Mouse (Mus musculus) embryonic facial prominence, embryonic 13.5 days (tissue): ENCODE measurements around the gene Uggt2. TPM values are rescaled to one million over a fixed set of nuclear protein-coding genes. Genes with fewer than 3 reads are reported as not detected.
A peak's percentile ranks its signal among the peaks of the same experiment; 100 is the strongest.

ENCODE experiments used
- ATAC-seq: fragments of 200-750 bp; cut with Nextera tagmentation; 2 replicates; pipeline ENCODE4 v1.8.0; 2017; ENCODE audit warnings: low read depth; ENCODE audit not compliant: insufficient number of reproducible peaks, insufficient read depth, low FRiP score, low TSS enrichment
- H3K27ac ChIP-seq: fragments of 300-500 bp; sonication (generic); 2 replicates; pipeline ENCODE4 v1.5.1; 2015; ENCODE audit warnings: moderate library complexity, mild to moderate bottlenecking, inconsistent platforms
- H3K27me3 ChIP-seq: fragments of 300-500 bp; sonication (generic); 2 replicates; pipeline ENCODE4 v1.6.1; 2015; ENCODE audit warnings: mild to moderate bottlenecking, inconsistent platforms
- H3K36me3 ChIP-seq: fragments of 300-500 bp; sonication (generic); 2 replicates; pipeline ENCODE4 v1.6.1; 2015; ENCODE audit warnings: mild to moderate bottlenecking, inconsistent platforms
- H3K4me1 ChIP-seq: fragments of 300-500 bp; sonication (generic); 2 replicates; pipeline ENCODE4 v1.6.1; 2015; ENCODE audit warnings: inconsistent platforms
- H3K4me2 ChIP-seq: fragments of 300-500 bp; sonication (generic); 2 replicates; pipeline ENCODE4 v1.6.1; 2015; ENCODE audit warnings: moderate library complexity, mild to moderate bottlenecking, inconsistent platforms
- H3K4me3 ChIP-seq: fragments of 300-500 bp; sonication (generic); 2 replicates; pipeline ENCODE4 v1.5.1; 2015; ENCODE audit warnings: mild to moderate bottlenecking, inconsistent platforms
- H3K9ac ChIP-seq: fragments of 300-500 bp; sonication (generic); 2 replicates; pipeline ENCODE4 v1.6.1; 2015; ENCODE audit warnings: mild to moderate bottlenecking, inconsistent platforms
- H3K9me3 ChIP-seq: fragments of 300-500 bp; sonication (generic); 2 replicates; pipeline ENCODE4 v1.6.1; 2016; ENCODE audit warnings: inconsistent platforms
- WGBS: fragments of 180-500 bp; shearing (Covaris S2); methylation state at CpG from one replicate; pipeline ENCODE4 v1.1.7; 2015; ENCODE audit warnings: mixed read lengths; 5-methylcytosine and 5-hydroxymethylcytosine counted together
- polyA plus RNA-seq: library from polyadenylated mRNA; unstranded; fragments of >200 nt; fragmentation: Nextera tagmentation; extraction: Ambion mirVana; gene quantifications from 2 replicates; pipeline ENCODE4 v1.2.1, GENCODE M21; 2015

The Uggt2 gene
- polyA plus RNA-seq, 1 experiment from 2014 or later = 15.9 TPM

- Histone ChIP-seq H3K36me3 (peaks cover 74% of the 10 kb centered on the region), H3K4me2 (no peak overlapping the region), H3K27me3 (no peaks in the 10 kb centered on the region), H3K27ac (no peak overlapping the region), H3K9me3 (no peaks in the 10 kb centered on the region), H3K9ac (no peak overlapping the region), H3K4me1 (no peaks in the 10 kb centered on the region), H3K4me3 (no peak overlapping the region)
- ATAC-seq = no peak
- WGBS = 75% methylated on average over 8 of the region's 8 CpGs
Observed at GRCm38 (mm10) chr14:118977136-118977816, 122.0 kb downstream of the Uggt2 start.

GRCm38 (mm10) chr14:118972268-118972667, 127.0 kb downstream of the Uggt2 start:
- Histone ChIP-seq H3K9me3 (no peaks in the 10 kb centered on the region), H3K4me2 (no peak overlapping the region), H3K9ac (no peak overlapping the region), H3K27ac (no peak overlapping the region), H3K4me3 (no peak overlapping the region), H3K27me3 (no peaks in the 10 kb centered on the region), H3K4me1 (no peaks in the 10 kb centered on the region), H3K36me3 (peaks cover 87% of the 10 kb centered on the region)
- 94% methylated on average over 6 of the region's 6 CpGs for WGBS
- ATAC-seq = no peak

DNA sequence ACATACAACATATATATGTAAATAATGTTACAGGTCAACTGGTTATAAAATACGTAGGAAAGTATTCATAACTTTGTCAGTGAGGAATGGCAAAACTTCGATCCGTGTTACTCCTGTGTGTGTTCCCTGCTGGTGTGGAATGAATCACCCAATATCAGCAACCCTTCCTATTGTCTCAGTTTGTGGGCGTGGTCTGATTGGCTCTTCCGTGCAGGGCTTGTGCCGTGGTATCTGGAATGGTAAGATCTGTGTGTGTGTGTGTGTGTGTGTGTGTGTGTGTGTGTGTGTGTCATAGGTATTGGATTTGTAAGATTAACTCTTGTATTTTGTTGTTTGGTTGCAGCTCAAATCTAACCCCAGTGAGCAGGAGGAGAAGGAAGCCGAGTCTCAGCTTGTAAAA, 131.6 kb downstream of the Uggt2 start:
- no peak overlapping the region for H3K9ac ChIP-seq
- no peaks in the 10 kb centered on the region for H3K9me3 ChIP-seq
- no peak overlapping the region for H3K4me3 ChIP-seq
- 88% methylated on average over 7 of the region's 7 CpGs for WGBS
- H3K4me2 ChIP-seq = no peak overlapping the region
- H3K27ac ChIP-seq = no peak overlapping the region
- H3K4me1 ChIP-seq = no peaks in the 10 kb centered on the region
- no peak for ATAC-seq
- H3K27me3 ChIP-seq = no peaks in the 10 kb centered on the region
- peaks cover 58% of the 10 kb centered on the region for H3K36me3 ChIP-seq

- no peak for ATAC-seq
- no peaks in the 10 kb centered on the region for H3K9me3 ChIP-seq
- H3K27ac ChIP-seq = no peak overlapping the region
- no peak overlapping the region for H3K9ac ChIP-seq
- 94% methylated on average over 4 of the region's 4 CpGs for WGBS
- no peak overlapping the region for H3K4me3 ChIP-seq
- no peak overlapping the region for H3K4me2 ChIP-seq
- H3K36me3 ChIP-seq = peaks cover 55% of the 10 kb centered on the region
- H3K27me3 ChIP-seq = no peaks in the 10 kb centered on the region
- no peaks in the 10 kb centered on the region for H3K4me1 ChIP-seq
Observed at GRCm38 (mm10) chr14:118965356-118966000, 133.8 kb downstream of the Uggt2 start.

GRCm38 (mm10) chr14:118958010-118958409, 141.2 kb downstream of the Uggt2 start:
- Histone ChIP-seq H3K36me3 (peaks cover 78% of the 10 kb centered on the region), H3K27ac (no peak overlapping the region), H3K9ac (no peak overlapping the region), H3K27me3 (no peaks in the 10 kb centered on the region), H3K4me1 (no peaks in the 10 kb centered on the region), H3K4me3 (no peak overlapping the region), H3K4me2 (no peak overlapping the region), H3K9me3 (no peaks in the 10 kb centered on the region)
- 88% methylated on average over 3 of the region's 3 CpGs for WGBS
- ATAC-seq = no peak

- no peak for ATAC-seq
- no peaks in the 10 kb centered on the region for H3K9me3 ChIP-seq
- 92% methylated on average over 9 of the region's 9 CpGs for WGBS
- peaks cover 30% of the 10 kb centered on the region for H3K36me3 ChIP-seq
- H3K27ac ChIP-seq = no peak overlapping the region
- H3K4me3 ChIP-seq = no peak overlapping the region
- no peak overlapping the region for H3K9ac ChIP-seq
- no peaks in the 10 kb centered on the region for H3K27me3 ChIP-seq
- no peak overlapping the region for H3K4me2 ChIP-seq
- no peaks in the 10 kb centered on the region for H3K4me1 ChIP-seq
Observed at GRCm38 (mm10) chr14:118951912-118952583, 147.2 kb downstream of the Uggt2 start.

GRCm38 (mm10) chr14:118948841-118949240, 150.4 kb downstream of the Uggt2 start:
- no peaks in the 10 kb centered on the region for H3K27me3 ChIP-seq
- WGBS = 86% methylated on average over 1 of the region's 1 CpGs
- no peak for ATAC-seq

GRCm38 (mm10) chr14:118944702-118945101, 154.5 kb downstream of the Uggt2 start:
- WGBS = 77% methylated on average over 2 of the region's 2 CpGs
- no peak for ATAC-seq
- no peaks in the 10 kb centered on the region for H3K27me3 ChIP-seq

More at GRCm38 (mm10) chr14:118948841-118949240, 150.4 kb downstream of the Uggt2 start:
- no peak overlapping the region for H3K4me3 ChIP-seq
- H3K4me1 ChIP-seq = no peaks in the 10 kb centered on the region
- no peaks in the 10 kb centered on the region for H3K9me3 ChIP-seq
- no peak overlapping the region for H3K27ac ChIP-seq
- H3K9ac ChIP-seq = no peak overlapping the region
- peaks cover 7% of the 10 kb centered on the region for H3K36me3 ChIP-seq
- H3K4me2 ChIP-seq = no peak overlapping the region

GRCm38 (mm10) chr14:118942076-118942475, 157.2 kb downstream of the Uggt2 start:
- Histone ChIP-seq H3K36me3 (no peaks in the 10 kb centered on the region), H3K4me2 (no peak overlapping the region), H3K4me3 (no peak overlapping the region), H3K27me3 (no peaks in the 10 kb centered on the region), H3K9me3 (no peaks in the 10 kb centered on the region), H3K9ac (no peak overlapping the region), H3K4me1 (peaks cover 27% of the 10 kb centered on the region), H3K27ac (no peak overlapping the region)
- WGBS = 53% methylated on average over 12 of the region's 12 CpGs
- ATAC-seq = no peak

More at GRCm38 (mm10) chr14:118944702-118945101, 154.5 kb downstream of the Uggt2 start:
- peaks cover 13% of the 10 kb centered on the region for H3K4me1 ChIP-seq
- no peak overlapping the region for H3K4me2 ChIP-seq
- H3K9ac ChIP-seq = no peak overlapping the region
- no peak overlapping the region for H3K4me3 ChIP-seq
- H3K27ac ChIP-seq = no peak overlapping the region
- no peaks in the 10 kb centered on the region for H3K36me3 ChIP-seq
- H3K9me3 ChIP-seq = no peaks in the 10 kb centered on the region

DNA sequence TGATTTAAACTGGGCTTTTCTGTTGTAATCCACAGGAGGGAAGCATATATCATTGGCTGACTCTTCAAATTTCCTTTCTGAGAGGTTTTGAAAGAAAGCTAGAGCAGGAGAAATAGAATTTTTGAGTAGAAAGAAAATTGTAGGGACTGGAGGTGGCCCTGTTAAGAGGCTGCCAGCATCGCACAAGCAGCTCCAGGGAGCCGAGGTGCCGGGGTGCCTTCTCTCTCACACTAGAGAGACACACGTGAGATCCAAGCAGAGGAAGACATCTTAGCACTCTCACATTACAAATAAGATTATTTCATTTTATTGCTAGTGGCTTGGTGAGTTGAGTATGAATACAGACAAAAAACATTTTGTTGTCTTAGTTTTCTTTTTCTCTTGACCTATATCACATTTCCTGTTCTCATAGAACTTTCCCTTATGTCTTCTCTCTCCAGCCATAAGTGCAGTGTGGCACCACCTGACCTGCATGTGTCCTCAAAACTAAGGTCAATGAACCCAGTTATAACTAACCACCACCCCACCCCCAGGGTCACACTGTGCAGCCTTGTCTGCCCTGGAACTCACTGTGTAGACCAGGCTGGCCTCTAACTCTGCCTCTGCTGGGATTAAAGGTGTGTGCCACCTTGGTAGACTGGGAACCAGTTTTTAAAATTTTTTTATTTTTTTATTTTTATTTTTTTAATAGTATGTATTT, 158.3 kb downstream of the Uggt2 start:
- H3K4me2 ChIP-seq = no peak overlapping the region
- peaks cover 32% of the 10 kb centered on the region for H3K4me1 ChIP-seq
- 74% methylated on average over 4 of the region's 4 CpGs for WGBS
- H3K27me3 ChIP-seq = no peaks in the 10 kb centered on the region
- 0 out of 2 replicates have a peak overlapping the region, but pooled peaks have one; percentile 22 for H3K9ac ChIP-seq
- no peak overlapping the region for H3K27ac ChIP-seq
- H3K4me3 ChIP-seq = no peak overlapping the region
- H3K9me3 ChIP-seq = no peaks in the 10 kb centered on the region
- H3K36me3 ChIP-seq = no peaks in the 10 kb centered on the region
- ATAC-seq = no peak

DNA sequence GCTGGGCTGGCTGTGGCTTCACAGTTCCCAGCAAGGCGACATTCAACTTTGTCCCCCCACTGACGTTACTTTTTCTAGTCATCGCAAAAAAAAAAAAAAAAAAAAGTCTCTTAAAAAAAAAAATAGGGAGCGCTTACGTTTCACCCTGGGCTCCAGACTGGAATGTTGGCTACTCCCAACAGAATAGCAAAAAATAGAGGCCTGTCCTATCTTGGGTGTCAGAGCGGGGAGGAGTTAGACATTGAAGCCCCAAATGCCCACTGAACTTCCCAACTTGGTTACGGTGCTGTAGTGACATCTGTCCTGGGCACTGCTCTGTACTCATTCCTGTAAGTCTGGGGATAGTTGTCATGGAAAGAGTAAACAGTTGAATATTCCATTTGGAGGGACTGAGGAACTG, 160.7 kb downstream of the Uggt2 start:
- H3K9ac ChIP-seq = peak overlapping the region; percentile 96
- peaks cover 32% of the 10 kb centered on the region for H3K4me1 ChIP-seq
- H3K4me2 ChIP-seq = peak overlapping the region; percentile 60
- H3K27ac ChIP-seq = no peak overlapping the region
- ATAC-seq = no peak
- no peaks in the 10 kb centered on the region for H3K36me3 ChIP-seq
- peak overlapping the region; percentile 98 for H3K4me3 ChIP-seq
- H3K27me3 ChIP-seq = no peaks in the 10 kb centered on the region
- no peaks in the 10 kb centered on the region for H3K9me3 ChIP-seq
- WGBS = 2% methylated on average over 7 of the region's 7 CpGs
